Mouse (Mus musculus): ENCODE results near the gene Pcp2.

GRCm38 (mm10) chr8:3646824-3647531, 21.6 kb upstream of the Pcp2 start:
- no peak for TF ChIP-seq EP300 (optimal IDR thresholded peaks at IDR 0.05)
- no peak for TF ChIP-seq CTCF (IDR thresholded peaks at IDR 0.05; ENCODE audit: low read depth)

Data from stomach, postnatal 0 days (tissue).